Mouse (Mus musculus): Measurements from ENCODE around the gene Naip5. TPM values are rescaled to one million over a fixed set of nuclear protein-coding genes. Genes with fewer than 3 reads are reported as not detected.
A peak's percentile ranks its signal among the peaks of the same experiment; 100 is the strongest.
"Not testable (repeated sequence)": the region's sequence is repeated elsewhere in the genome, so short reads cannot be mapped to it uniquely, and the experiment has no call there.

The Naip5 gene
- total RNA-seq (2021): under 1 TPM; 0.27 to 0.36 TPM
- long read RNA-seq, experiment 1: 0 reads
- long read RNA-seq, experiment 2: 0 reads

DNA sequence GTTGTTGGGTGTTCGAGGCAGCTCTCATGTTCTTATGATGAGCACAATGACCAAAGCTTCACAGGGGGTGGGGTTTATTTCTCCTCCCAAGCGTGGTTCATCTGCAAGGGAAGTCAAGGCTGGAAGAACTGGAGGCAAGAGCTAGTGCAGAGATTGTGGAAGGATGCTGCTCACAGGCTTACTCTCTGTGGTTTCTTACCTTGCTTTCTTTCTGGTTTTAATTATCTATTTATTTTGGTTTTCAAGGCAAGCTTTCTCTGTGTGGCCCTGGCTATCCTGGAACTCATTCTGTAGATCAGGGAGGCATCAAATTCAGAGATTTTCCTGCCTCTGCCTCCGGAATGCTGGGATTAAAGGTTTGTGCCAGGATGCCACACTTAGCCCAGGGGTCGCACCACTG, at the start of gene Naip5:
Gene Naip5, minus strand, starts transcription at position 101 of the 400 bp plus-strand sequence.
- not testable (repeated sequence) for DNase-seq (ENCODE audit: low spot score in 2 of 2)

DNA sequence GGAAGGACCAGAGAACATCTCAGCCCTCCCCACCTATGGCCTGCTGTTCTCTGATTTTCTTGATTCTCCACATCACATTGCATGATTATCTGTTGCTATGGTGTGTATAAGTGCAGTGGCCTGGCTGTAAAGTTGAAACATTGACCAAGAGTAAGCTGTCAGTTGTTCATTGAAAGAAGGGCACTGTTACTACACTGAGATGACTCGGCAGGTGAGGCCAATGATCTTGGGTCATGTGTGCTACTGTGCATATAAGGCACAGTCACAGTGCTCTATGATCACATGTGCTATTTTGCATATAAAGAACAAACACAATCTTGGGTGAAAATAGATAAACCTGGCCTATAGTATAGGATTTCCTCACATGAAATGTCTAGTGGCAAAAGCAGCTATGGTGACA, 38.5 kb upstream of the Naip5 start:
- DNase-seq (ENCODE audit: low spot score in 2 of 2): no peak

GRCm38 (mm10) chr13:100271474-100272132, 25.5 kb upstream of the Naip5 start:
- DNase-seq (ENCODE audit: low spot score in 2 of 2): not testable (repeated sequence)

DNA sequence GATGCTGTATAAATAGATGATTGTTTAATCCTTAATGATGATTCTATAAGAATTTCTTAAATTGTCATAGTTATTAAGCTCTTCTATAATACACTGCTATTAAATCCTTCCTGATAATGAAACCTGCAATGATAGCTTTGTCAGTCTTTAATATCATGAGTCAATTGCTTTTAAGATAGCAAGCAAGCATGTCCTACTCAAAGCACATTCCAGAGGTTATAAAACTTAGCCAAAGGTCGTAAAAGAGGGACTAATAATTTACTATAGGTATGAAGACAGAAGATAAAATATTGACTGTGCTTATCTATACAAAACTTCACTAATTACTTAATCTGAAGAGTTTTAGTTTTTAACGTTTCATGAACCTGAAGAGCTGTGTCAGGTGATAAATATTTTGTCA, 10.9 kb upstream of the Naip5 start:
- DNase-seq (ENCODE audit: low spot score in 2 of 2): not testable (repeated sequence)

GRCm38 (mm10) chr13:100255925-100256324, 9.8 kb upstream of the Naip5 start:
- not testable (repeated sequence) for DNase-seq (ENCODE audit: low spot score in 2 of 2)

GRCm38 (mm10) chr13:100251897-100252296, 5.8 kb upstream of the Naip5 start:
- not testable (repeated sequence) for DNase-seq (ENCODE audit: low spot score in 2 of 2)

DNA sequence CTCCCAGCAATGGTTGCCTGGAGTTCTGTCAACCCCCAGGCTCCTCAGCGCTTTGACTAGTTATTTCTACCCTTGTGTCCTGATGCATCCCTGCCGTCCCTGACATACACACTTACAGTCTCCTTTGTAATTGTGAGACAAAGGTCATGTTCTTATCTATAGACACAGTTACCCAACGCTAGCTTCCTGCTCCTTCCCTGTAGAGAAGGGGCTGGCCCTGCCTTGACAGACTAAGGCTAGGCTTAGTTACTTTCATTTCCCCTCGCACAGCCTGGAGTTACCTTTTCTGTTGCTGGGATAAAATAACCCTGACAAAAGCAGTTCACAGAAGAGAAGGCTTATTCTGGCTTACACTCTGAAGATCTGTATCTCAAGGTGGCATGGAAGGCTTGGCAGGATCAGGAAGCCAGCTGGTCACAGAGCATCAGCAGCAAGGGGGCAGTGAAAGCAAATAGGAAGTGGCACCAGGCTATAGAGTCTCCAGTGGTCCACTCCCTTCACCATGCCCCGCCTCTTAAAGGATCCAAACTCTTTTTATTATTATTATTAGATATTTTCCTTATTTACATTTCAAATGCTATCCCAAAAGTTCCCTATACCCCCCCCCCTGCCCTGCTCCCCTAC, 885 bp upstream of the Naip5 start:
- DNase-seq (ENCODE audit: low spot score in 2 of 2): not testable (repeated sequence)

DNA sequence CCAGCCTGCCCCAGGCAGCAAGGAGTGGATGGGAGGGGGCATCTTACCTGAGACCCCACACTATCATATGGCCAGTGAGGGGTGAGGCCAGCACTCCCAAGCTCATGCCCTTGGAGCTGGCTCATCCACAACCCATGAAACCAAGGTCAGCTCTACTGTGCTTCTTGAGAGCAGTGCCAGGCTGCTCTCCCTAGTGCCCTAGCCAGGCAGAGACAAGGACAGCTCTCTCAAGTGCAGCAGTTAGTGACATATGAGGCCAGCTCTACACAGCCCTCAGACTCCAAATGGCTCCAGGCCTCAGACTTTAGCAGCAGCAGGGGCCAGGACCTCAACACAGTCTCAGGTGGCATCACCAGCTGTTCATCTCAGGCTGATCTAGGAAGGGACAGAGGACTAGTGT, 2.4 kb downstream of the Naip5 start:
- DNase-seq (ENCODE audit: low spot score in 2 of 2): no peak

DNA sequence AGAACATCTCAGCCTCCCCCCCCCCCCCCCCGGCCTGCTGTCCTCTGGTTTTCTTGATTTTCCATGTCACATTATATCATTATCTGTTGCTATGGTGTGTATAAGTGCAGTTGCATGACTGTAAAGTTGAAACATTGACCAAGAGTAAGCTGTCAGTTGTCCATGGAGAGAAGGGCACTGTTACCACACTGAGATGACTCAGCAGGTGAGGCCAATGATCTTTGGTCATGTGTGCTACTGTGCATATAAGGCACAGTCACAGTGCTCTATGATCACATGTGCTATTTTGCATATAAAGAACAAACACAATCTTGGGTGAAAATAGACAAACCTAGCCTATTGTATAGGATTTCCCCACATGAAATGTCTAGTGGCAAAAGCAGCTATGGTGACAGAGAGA, 32.4 kb downstream of the Naip5 start:
- not testable (repeated sequence) for DNase-seq (ENCODE audit: low spot score in 2 of 2)

GRCm38 (mm10) chr13:100210540-100210939, 35.6 kb downstream of the Naip5 start:
- peak; percentile 21 to 53 for DNase-seq (ENCODE audit: low spot score in 2 of 2)

DNA sequence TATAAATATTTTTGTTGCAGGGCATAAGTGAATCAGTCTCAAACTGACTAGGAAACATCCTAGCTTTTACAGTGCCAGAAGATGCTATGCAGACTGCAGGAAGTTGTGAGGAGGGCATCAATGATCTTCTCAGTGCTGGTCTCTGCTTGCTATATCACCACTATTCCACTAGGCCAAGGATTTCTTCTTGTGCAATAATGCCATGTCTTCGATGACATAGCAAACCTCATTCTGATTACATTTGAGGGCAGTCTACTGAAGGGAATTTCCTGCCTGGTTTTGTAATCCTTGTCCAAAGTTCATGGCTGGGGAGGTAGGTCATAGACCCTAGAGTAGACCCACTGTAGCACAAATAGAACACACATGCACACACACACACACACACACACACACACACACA, 42.8 kb downstream of the Naip5 start:
- DNase-seq (ENCODE audit: low spot score in 2 of 2): no peak

DNA sequence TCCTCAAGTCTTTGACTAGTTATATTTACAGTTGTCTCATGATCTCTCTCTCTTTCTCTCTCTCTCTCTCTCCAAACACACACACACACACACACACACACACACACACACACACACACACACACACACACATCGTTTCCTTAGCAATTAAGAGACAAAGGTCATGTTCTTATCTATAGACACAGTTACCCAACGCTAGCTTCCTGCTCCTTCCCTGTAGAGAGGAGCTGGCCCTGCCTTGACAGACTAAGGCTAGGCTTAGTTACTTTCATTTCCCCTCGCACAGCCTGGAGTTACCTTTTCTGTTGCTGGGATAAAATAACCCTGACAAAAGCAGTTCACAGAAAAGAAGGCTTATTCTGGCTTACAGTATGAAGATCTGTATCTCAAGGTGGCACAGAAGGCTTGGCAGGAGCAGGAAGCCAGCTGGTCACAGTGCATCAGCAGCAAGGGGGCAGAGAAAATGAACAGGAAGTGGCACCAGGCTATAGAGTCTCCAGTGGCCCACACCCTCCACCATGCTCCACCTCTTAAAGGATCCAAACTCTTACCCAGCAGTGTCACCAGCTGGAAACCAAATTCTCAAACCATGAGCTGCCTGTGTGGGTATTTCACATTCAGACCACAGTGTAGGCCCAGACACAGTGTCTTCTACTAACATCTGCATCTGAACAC, 44.3 kb downstream of the Naip5 start, which contains the start of gene Naip2:
Gene Naip2, minus strand, starts transcription at position 434 of the 675 bp plus-strand sequence.
- not testable (repeated sequence) for DNase-seq (ENCODE audit: low spot score in 2 of 2)

- no peak for DNase-seq (ENCODE audit: low spot score in 2 of 2)
These were observed 45.3 kb downstream of the Naip5 start for GRCm38 (mm10) chr13:100200778-100201177.

DNA sequence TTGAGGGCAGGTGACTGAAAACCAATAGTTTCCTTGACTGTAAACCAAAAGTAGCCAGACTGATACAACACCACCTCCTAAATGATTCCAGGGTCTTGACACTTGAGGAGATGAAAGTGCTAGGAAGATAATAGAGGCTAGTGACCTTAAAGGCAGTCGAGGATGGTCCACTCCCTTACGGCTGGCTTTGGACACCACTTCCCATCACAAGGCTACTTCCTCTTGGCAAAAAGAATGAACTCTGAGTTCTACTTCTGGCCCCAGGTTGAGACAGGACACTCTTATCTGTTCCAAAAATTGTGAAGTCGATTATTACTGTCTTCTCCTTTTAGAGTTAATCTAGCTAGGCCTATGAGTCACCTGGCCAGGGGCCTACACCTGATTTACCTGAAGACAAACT, 50.7 kb downstream of the Naip5 start:
- DNase-seq (ENCODE audit: low spot score in 2 of 2): no peak

DNA sequence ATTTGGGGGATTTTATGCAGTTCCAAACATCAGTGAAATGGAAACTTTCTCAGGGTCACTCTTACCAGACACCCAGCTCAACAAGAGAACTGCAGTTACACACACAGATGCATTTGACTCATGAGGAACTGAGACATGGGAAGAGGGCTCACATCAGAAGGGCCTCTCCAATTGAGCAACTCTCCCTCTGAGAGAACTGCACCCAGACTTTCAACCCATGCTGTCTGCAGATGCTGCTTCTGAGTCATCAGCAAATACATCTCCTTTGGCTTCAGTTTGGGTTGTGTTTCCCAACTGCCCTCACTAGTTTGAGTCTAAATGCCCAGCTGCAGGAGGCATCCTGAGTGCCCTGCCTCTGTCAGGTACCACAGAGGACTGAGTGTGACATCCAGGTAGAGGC, 63.0 kb downstream of the Naip5 start:
- not testable (repeated sequence) for DNase-seq (ENCODE audit: low spot score in 2 of 2)

DNA sequence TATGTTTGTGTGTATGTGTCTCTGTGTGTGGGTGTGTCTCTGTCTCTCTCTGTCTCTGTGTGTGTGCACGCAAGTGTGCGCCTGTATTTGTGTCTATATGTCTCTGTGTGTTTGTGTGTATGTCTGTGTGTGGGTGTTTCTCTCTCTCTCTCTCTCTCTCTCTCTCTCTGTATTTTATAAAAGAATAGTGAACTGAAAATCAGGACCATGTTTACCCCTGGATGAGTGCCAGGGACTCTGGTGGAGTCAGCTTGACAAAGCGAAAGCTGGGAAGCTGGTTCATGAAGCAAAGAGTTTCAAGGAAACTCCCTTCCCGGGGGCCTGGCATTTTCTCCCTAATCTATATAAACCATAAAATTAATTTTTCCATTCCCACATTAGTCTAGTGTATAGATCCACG, 71.8 kb downstream of the Naip5 start:
- not testable (repeated sequence) for DNase-seq (ENCODE audit: low spot score in 2 of 2)

DNA sequence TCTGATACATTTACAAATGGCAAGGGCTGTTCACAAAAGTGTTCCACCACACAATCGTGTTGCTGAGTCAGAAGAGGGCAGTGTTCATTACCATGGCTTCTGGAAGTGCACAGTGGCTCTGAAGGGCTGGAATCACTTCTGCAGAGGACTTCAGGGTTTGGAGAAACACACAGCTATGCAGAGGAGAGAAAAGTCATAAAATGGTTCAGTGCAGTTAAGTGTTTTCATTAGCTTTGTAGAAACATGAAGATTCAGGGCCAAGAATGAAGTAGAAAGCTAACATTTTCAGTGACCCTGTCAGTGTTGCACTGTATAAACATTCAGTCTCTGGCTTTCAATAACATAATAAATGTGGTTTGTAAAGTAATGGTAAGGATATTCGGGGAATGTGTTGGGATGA, 79.7 kb downstream of the Naip5 start:
- not testable (repeated sequence) for DNase-seq (ENCODE audit: low spot score in 2 of 2)

DNA sequence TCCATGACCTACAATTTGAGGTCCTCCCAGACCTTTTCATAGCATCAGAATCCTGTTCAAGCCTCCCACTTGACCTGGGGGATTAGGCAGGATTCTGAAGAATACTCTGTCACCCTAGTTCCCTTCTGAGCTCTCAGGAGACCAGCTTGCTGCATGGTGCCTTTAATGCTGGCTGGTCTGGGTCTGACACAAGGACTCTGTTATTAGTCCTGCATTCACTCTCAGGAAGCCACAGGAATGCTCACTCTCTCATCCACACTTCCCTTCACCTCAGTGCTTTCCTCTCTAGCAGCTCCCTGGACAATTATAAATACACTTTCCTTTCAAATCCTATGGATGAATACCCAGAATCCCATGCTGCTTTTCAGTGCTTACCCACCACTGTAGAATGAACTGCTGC, 83.7 kb downstream of the Naip5 start:
- DNase-seq (ENCODE audit: low spot score in 2 of 2): not testable (repeated sequence)

Data from gastrocnemius, postnatal 4 days (tissue).